Comparison of ENCODE assay signal across 7 mouse cellular contexts in the genomic region with DNA sequence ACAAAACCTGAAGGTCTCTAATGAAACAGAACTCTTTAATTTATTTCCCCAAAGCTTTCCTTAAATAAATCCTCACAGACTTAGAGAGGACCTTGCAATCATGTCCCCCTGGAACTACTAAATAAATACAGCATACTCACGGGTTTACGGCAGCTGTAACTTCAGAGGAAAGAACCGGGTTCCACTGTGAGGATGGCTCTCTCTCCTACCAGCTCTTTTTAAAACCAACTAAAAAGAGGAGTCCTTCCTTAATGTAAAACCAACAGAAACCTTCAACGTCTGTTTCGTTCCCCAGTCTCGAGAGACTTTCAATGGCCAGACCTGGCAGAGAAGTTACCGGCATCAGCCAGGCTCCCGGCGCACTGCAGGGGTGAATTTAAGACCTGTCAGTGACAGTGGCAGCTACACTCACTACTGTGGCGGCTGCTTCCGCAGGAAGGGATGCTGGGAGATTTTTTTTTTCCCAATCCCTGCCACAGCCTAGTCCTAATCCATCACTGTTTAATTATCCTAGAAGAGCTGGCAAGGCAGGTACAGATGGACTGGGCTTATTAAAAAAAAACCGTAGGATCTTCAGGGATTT. TPM values are rescaled to one million over a fixed set of nuclear protein-coding genes. Genes with fewer than 3 reads are reported as not detected.
DNase-seq lines count a peak whose midpoint lies in the region; ATAC-seq and TF ChIP-seq lines count a peak whose summit lies in the region.

No protein-coding gene starts in this region.

- peak; percentile 75 for DNase-seq in adrenal gland, postnatal 14 days
- DNase-seq in cerebellum, adult 2 months: peak; percentile 81 to 89
- peak; percentile 61 for DNase-seq in forebrain, postnatal 0 days
- DNase-seq in kidney, adult 2 months: peak; percentile 46
- peak; percentile 74 for DNase-seq in retina, postnatal 1 day
- DNase-seq in testis, postnatal 14 days (ENCODE audit: low spot score): no peak

- 2% methylated on average over 12 of the region's 12 CpGs for WGBS in cerebellum, adult 2 months
- WGBS in forebrain, postnatal 0 days: 2% methylated on average over 12 of the region's 12 CpGs
- 6% methylated on average over 12 of the region's 12 CpGs for WGBS in kidney, adult 2 months
- 5% methylated on average over 12 of the region's 12 CpGs for WGBS in liver, embryonic 12.5 days (ENCODE audit: insufficient replicate concordance)

- peak overlapping the region; percentile 86 for H3K4me3 ChIP-seq in cerebellum, adult 2 months (replicated peaks; ENCODE audit: insufficient read depth, low read depth, low read length)
- peak overlapping the region; percentile 43 for H3K4me3 ChIP-seq in forebrain, postnatal 0 days (ENCODE audit: low read depth, low read length)
- peak overlapping the region; percentile 35 for H3K4me3 ChIP-seq in kidney, adult 2 months (ENCODE audit: insufficient read depth, low read depth, low read length)
- peak overlapping the region; percentile 46 for H3K4me3 ChIP-seq in liver, embryonic 12.5 days

- H3K27ac ChIP-seq in cerebellum, adult 2 months (ENCODE audit: insufficient read depth, low read length): peak overlapping the region; percentile 69
- H3K27ac ChIP-seq in forebrain, postnatal 0 days (ENCODE audit: low read depth, low read length): peak overlapping the region; percentile 73
- no peak overlapping the region for H3K27ac ChIP-seq in kidney, adult 2 months (ENCODE audit: insufficient read depth, low read depth, low read length)
- H3K27ac ChIP-seq in liver, embryonic 12.5 days: no peak overlapping the region

- ATAC-seq in forebrain, postnatal 0 days: peak; percentile 87
- no peak for ATAC-seq in liver, embryonic 12.5 days

- H3K9me3 ChIP-seq in forebrain, postnatal 0 days (ENCODE audit: low read length): no peaks in the 10 kb centered on the region
- H3K9me3 ChIP-seq in liver, embryonic 12.5 days (replicated peaks): no peaks in the 10 kb centered on the region

- peak; percentile 42; the same call in 1 of the 2 replicates for TF ChIP-seq POLR2A in cerebellum, adult 2 months (IDR thresholded peaks at IDR 0.05; ENCODE audit: borderline replicate concordance, insufficient read depth, low read length)
- no peak for TF ChIP-seq POLR2A in kidney, adult 2 months (IDR thresholded peaks at IDR 0.05; ENCODE audit: low read depth, low read length)

- TF ChIP-seq CTCF in cerebellum, adult 2 months (IDR thresholded peaks at IDR 0.05; ENCODE audit: borderline replicate concordance, insufficient read depth, low read depth, low read length): 0 out of 2 replicates have a peak, but pooled peaks have one; percentile 3
- no peak for TF ChIP-seq CTCF in forebrain, postnatal 0 days (IDR thresholded peaks at IDR 0.05; ENCODE audit: low read depth)
- TF ChIP-seq CTCF in kidney, adult 2 months (conservative IDR thresholded peaks at IDR 0.05; ENCODE audit: insufficient read depth, insufficient read length, low read depth, low read length): no peak

- H3K27me3 ChIP-seq in cerebellum, adult 2 months (ENCODE audit: control insufficient read depth, insufficient read depth, low read length): no peaks in the 10 kb centered on the region
- H3K27me3 ChIP-seq in forebrain, postnatal 0 days (ENCODE audit: insufficient read depth, low read length): no peaks in the 10 kb centered on the region
- H3K27me3 ChIP-seq in kidney, adult 2 months (replicated peaks; ENCODE audit: control insufficient read depth, insufficient read depth, low read length): no peaks in the 10 kb centered on the region
- peaks cover 7% of the 10 kb centered on the region; the same call in 1 of the 2 replicates for H3K27me3 ChIP-seq in liver, embryonic 12.5 days (replicated peaks)

- peak overlapping the region; percentile 57 for H3K9ac ChIP-seq in forebrain, postnatal 0 days
- H3K9ac ChIP-seq in liver, embryonic 12.5 days: peak overlapping the region; percentile 53

- H3K4me1 ChIP-seq in cerebellum, adult 2 months (ENCODE audit: control insufficient read depth, insufficient read depth, low read length): peaks cover 6% of the 10 kb centered on the region
- H3K4me1 ChIP-seq in forebrain, postnatal 0 days (ENCODE audit: insufficient read depth): no peaks in the 10 kb centered on the region
- H3K4me1 ChIP-seq in kidney, adult 2 months (ENCODE audit: control insufficient read depth, insufficient read depth, low read length): no peaks in the 10 kb centered on the region; the same call in 1 of the 2 replicates
- peaks cover 32% of the 10 kb centered on the region for H3K4me1 ChIP-seq in liver, embryonic 12.5 days

- no peaks in the 10 kb centered on the region for H3K36me3 ChIP-seq in forebrain, postnatal 0 days (ENCODE audit: insufficient read depth)
- H3K36me3 ChIP-seq in kidney, adult 2 months (ENCODE audit: control insufficient read depth, insufficient read depth, low read length): no peaks in the 10 kb centered on the region
- H3K36me3 ChIP-seq in liver, embryonic 12.5 days: no peaks in the 10 kb centered on the region

- H3K4me2 ChIP-seq in forebrain, postnatal 0 days (ENCODE audit: low read depth): peak overlapping the region; percentile 58
- H3K4me2 ChIP-seq in liver, embryonic 12.5 days: peak overlapping the region; percentile 73

RNA-seq across cellular contexts. Expression of a gene that starts 39.2 kb away (rescaled TPM):
- total RNA-seq in adrenal gland, postnatal 14 days (2021): 18.7 and 19.1 TPM in 2 replicates
- polyA plus RNA-seq in cerebellum, adult 2 months (2012; rRNA removed): 23.7 and 24.3 TPM in 2 replicates
- 9.4 and 20.3 TPM in 2 replicates for total RNA-seq in forebrain, postnatal 0 days (2014; rRNA removed)
- 4.6 and 5.1 TPM in 2 replicates for polyA plus RNA-seq in forebrain, postnatal 0 days (2015; fragmentation: Nextera tagmentation; extraction: Ambion mirVana)
- polyA plus RNA-seq in kidney, adult 2 months (2012; rRNA removed): 2.0 and 2.5 TPM in 2 replicates
- polyA plus RNA-seq in liver, embryonic 12.5 days (2016; fragmentation: Nextera tagmentation; extraction: Ambion mirVana): 4.2 and 4.3 TPM in 2 replicates

Comparison
In these comparisons a context has a peak if more than half of its experiments do, and no peak if none do; other contexts are left out.
1. H3K27ac ChIP-seq: peak in cerebellum, adult 2 months (single experiment) and forebrain, postnatal 0 days (single experiment); none in kidney, adult 2 months (single experiment) and liver, embryonic 12.5 days (single experiment).
2. H3K4me3 ChIP-seq: peak in every context shown above with its lines; median percentile 86 in cerebellum, adult 2 months; 46 in liver, embryonic 12.5 days; 43 in forebrain, postnatal 0 days; 35 in kidney, adult 2 months.